Mouse (Mus musculus) layer of hippocampus, adult 11-12 months (tissue): ENCODE data around the gene Hist1h4f.
"Not testable (repeated sequence)": the region's sequence is repeated elsewhere in the genome, so short reads cannot be mapped to it uniquely, and the experiment has no call there.

ENCODE experiments used
- DNase-seq: peaks from one replicate; pipeline ENCODE4 v3.0.0; 2022; ENCODE audit warnings: low spot score

The Hist1h4f gene

GRCm38 (mm10) chr13:23551146-23551834 lies at the start of gene Hist1h4f:
Gene Hist1h4f, minus strand, starts transcription at chr13:23551648.
- DNase-seq: peak; percentile 92

GRCm38 (mm10) chr13:23597957-23598356 lies 46.5 kb upstream of the Hist1h4f start:
- peak; percentile 65 for DNase-seq

GRCm38 (mm10) chr13:23595622-23596372 lies 44.3 kb upstream of the Hist1h4f start:
- DNase-seq: no peak

GRCm38 (mm10) chr13:23595185-23595584 lies 43.7 kb upstream of the Hist1h4f start:
- no peak for DNase-seq

- no peak for DNase-seq
Observed at GRCm38 (mm10) chr13:23593051-23593770, 41.8 kb upstream of the Hist1h4f start.

- no peak for DNase-seq
Observed at GRCm38 (mm10) chr13:23592614-23593013, 41.2 kb upstream of the Hist1h4f start.

- not testable (repeated sequence) for DNase-seq
Observed at GRCm38 (mm10) chr13:23591886-23592285, 40.4 kb upstream of the Hist1h4f start.

GRCm38 (mm10) chr13:23591206-23591605 lies 39.8 kb upstream of the Hist1h4f start:
- no peak for DNase-seq

- no peak for DNase-seq
Observed at GRCm38 (mm10) chr13:23586940-23587225, 35.4 kb upstream of the Hist1h4f start.

- no peak for DNase-seq
Observed at GRCm38 (mm10) chr13:23586099-23586939, 34.9 kb upstream of the Hist1h4f start.

- peak; percentile 77 for DNase-seq
Observed at GRCm38 (mm10) chr13:23585442-23586098, 34.1 kb upstream of the Hist1h4f start.

GRCm38 (mm10) chr13:23585029-23585441 lies 33.6 kb upstream of the Hist1h4f start:
- DNase-seq: peak; percentile 72

GRCm38 (mm10) chr13:23584331-23584730 lies 32.9 kb upstream of the Hist1h4f start:
- DNase-seq: no peak

- no peak for DNase-seq
Observed at GRCm38 (mm10) chr13:23583387-23584068, 32.1 kb upstream of the Hist1h4f start.

GRCm38 (mm10) chr13:23582219-23583056 lies 31.0 kb upstream of the Hist1h4f start:
- DNase-seq: no peak

GRCm38 (mm10) chr13:23581408-23582218 lies 30.2 kb upstream of the Hist1h4f start, which contains the start of gene Hist1h4d:
Gene Hist1h4d, plus strand, starts transcription at chr13:23581598.
- peak; percentile 98 for DNase-seq

GRCm38 (mm10) chr13:23577835-23578234 lies 26.4 kb upstream of the Hist1h4f start:
- DNase-seq: no peak

- DNase-seq: no peak
Observed at GRCm38 (mm10) chr13:23576906-23577639, 25.6 kb upstream of the Hist1h4f start.
